Mouse (Mus musculus) CH12.LX (cell line): ENCODE measurements around the gene Sfxn2. TPM values are rescaled to one million over a fixed set of nuclear protein-coding genes. Genes with fewer than 3 reads are reported as not detected.
A peak's percentile ranks its signal among the peaks of the same experiment; 100 is the strongest.

Source experiments
- DNase-seq: peaks from one replicate; pipeline ENCODE4 v3.0.0-alpha.2; 2013; ENCODE audit errors: extremely low read depth
- H3K27ac ChIP-seq: 2 replicates; pipeline ENCODE4 v1.5.1; 2012; ENCODE audit warnings: low read depth, mild to moderate bottlenecking, control low read depth, moderate library complexity; ENCODE audit not compliant: insufficient read depth
- H3K27me3 ChIP-seq: replicated peaks from 2 replicates; pipeline ENCODE3; 2012; ENCODE audit warnings: inconsistent platforms
- H3K36me3 ChIP-seq, 2 experiments: replicated peaks in 1 of 2; 2 replicates each; pipeline versions ENCODE3 to v1.6.1; 2012; ENCODE audit warnings: inconsistent platforms in 1 of 2, low read length in 1 of 2, mild to moderate bottlenecking in 1 of 2, mixed read lengths in 1 of 2, moderate library complexity in 1 of 2; ENCODE audit not compliant: control insufficient read depth in 1 of 2, insufficient read depth in 1 of 2
- H3K4me1 ChIP-seq, 2 experiments: 2 replicates each; pipeline ENCODE4 v1.6.1; 2012; ENCODE audit warnings: inconsistent platforms in 1 of 2, moderate library complexity in 1 of 2; ENCODE audit not compliant: insufficient read depth in 2 of 2, control insufficient read depth in 1 of 2
- H3K4me2 ChIP-seq: 2 replicates; pipeline ENCODE4 v1.6.1; 2012; ENCODE audit warnings: low read depth, mild to moderate bottlenecking, control low read depth; ENCODE audit not compliant: poor library complexity, insufficient read depth, severe bottlenecking
- H3K4me3 ChIP-seq, 3 experiments: fragments of 150-350 bp in 1 of 3; sonication (generic) in 1 of 3; replicated peaks in 1 of 3; 2 replicates each; pipeline versions ENCODE3 to v1.5.1; 2011 to 2012; ENCODE audit warnings: low read depth in 2 of 3, low read length in 2 of 3, mild to moderate bottlenecking in 2 of 3, moderate library complexity in 2 of 3, control low read depth in 1 of 3, improper control_type of control experiment in 1 of 3, inconsistent platforms in 1 of 3, mixed read lengths in 1 of 3; ENCODE audit not compliant: poor library complexity in 1 of 3
- H3K79me2 ChIP-seq: replicated peaks from 2 replicates; pipeline ENCODE4 v1.6.1; 2012; ENCODE audit warnings: mild to moderate bottlenecking, moderate library complexity; ENCODE audit not compliant: control insufficient read depth, poor library complexity, insufficient read depth, severe bottlenecking; ENCODE audit errors: extremely low read depth
- H3K9ac ChIP-seq: 2 replicates; pipeline ENCODE4 v1.6.1; 2012; ENCODE audit warnings: low read depth, mild to moderate bottlenecking, control low read depth, moderate library complexity; ENCODE audit not compliant: insufficient read depth
- H3K9me3 ChIP-seq: replicated peaks from 2 replicates; pipeline ENCODE3; 2012; ENCODE audit warnings: low read length, inconsistent platforms, mixed read lengths
- BHLHE40 ChIP-seq: IDR thresholded peaks from 2 replicates; pipeline ENCODE4 v1.6.1; 2011; ENCODE audit warnings: mild to moderate bottlenecking, low read depth, low read length, improper control_type of control experiment
- CHD1 ChIP-seq: IDR thresholded peaks from 2 replicates; pipeline ENCODE4 v1.6.1; 2012; ENCODE audit warnings: low read depth, low read length, improper control_type of control experiment, inconsistent platforms
- CTCF ChIP-seq, 2 experiments: IDR thresholded peaks in 1 of 2; conservative IDR thresholded peaks in 1 of 2; 2 replicates each; pipeline ENCODE4 v1.5.1; 2011 to 2012; ENCODE audit warnings: low read depth in 2 of 2, low read length in 2 of 2, improper control_type of control experiment in 1 of 2, inconsistent platforms in 1 of 2, mild to moderate bottlenecking in 1 of 2, moderate library complexity in 1 of 2
- E2F4 ChIP-seq: IDR thresholded peaks from 2 replicates; pipeline ENCODE4 v1.6.1; 2011; ENCODE audit warnings: low read depth, low read length, improper control_type of control experiment; ENCODE audit not compliant: insufficient replicate concordance
- HCFC1 ChIP-seq: IDR thresholded peaks from 2 replicates; pipeline ENCODE4 v1.6.1; 2012; ENCODE audit warnings: low read depth, mild to moderate bottlenecking, inconsistent platforms, low read length, improper control_type of control experiment
- JUN ChIP-seq: IDR thresholded peaks from 2 replicates; pipeline ENCODE4 v1.6.1; 2011; ENCODE audit warnings: low read depth, mild to moderate bottlenecking, low read length, improper control_type of control experiment, moderate library complexity; ENCODE audit not compliant: insufficient read depth
- JUND ChIP-seq: conservative IDR thresholded peaks from 2 replicates; pipeline ENCODE4 v1.6.1; 2011; ENCODE audit warnings: low read depth, low read length, improper control_type of control experiment
- MAZ ChIP-seq: IDR thresholded peaks from 2 replicates; pipeline ENCODE4 v1.6.1; 2012; ENCODE audit warnings: low read depth, mild to moderate bottlenecking, inconsistent platforms, low read length, improper control_type of control experiment, moderate library complexity
- MEF2A ChIP-seq: IDR thresholded peaks from 2 replicates; pipeline ENCODE4 v1.6.1; 2014; ENCODE audit warnings: low read depth, mild to moderate bottlenecking, inconsistent platforms, low read length, improper control_type of control experiment, borderline replicate concordance
- MYC ChIP-seq: IDR thresholded peaks from 2 replicates; pipeline ENCODE4 v1.6.1; 2011; ENCODE audit warnings: low read depth, mild to moderate bottlenecking, improper control_type of control experiment, low read length
- NRF1 ChIP-seq: IDR thresholded peaks from 2 replicates; pipeline ENCODE4 v1.6.1; 2014; ENCODE audit warnings: low read depth, mild to moderate bottlenecking, inconsistent platforms, low read length, improper control_type of control experiment, moderate library complexity
- PAX5 ChIP-seq: IDR thresholded peaks from 2 replicates; pipeline ENCODE4 v1.6.1; 2012; ENCODE audit warnings: low read length, inconsistent platforms, mixed read lengths
- POLR2A ChIP-seq: IDR thresholded peaks from 2 replicates; pipeline ENCODE4 v1.6.1; 2011; ENCODE audit warnings: low read depth, mild to moderate bottlenecking, improper control_type of control experiment, low read length
- POLR2AphosphoS2 ChIP-seq: IDR thresholded peaks from 2 replicates; pipeline ENCODE4 v1.6.1; 2011; ENCODE audit warnings: low read depth, low read length, improper control_type of control experiment
- RAD21 ChIP-seq: IDR thresholded peaks from 2 replicates; pipeline ENCODE4 v1.6.1; 2011; ENCODE audit warnings: low read depth, mild to moderate bottlenecking, low read length, improper control_type of control experiment, moderate library complexity
- RCOR1 ChIP-seq: conservative IDR thresholded peaks from 2 replicates; pipeline ENCODE4 v1.6.1; 2012; ENCODE audit warnings: low read depth, mild to moderate bottlenecking, inconsistent platforms, low read length, improper control_type of control experiment
- SIN3A ChIP-seq: IDR thresholded peaks from 2 replicates; pipeline ENCODE4 v1.6.1; 2012; ENCODE audit warnings: low read length, improper control_type of control experiment, inconsistent platforms
- SMC3 ChIP-seq: IDR thresholded peaks from 2 replicates; pipeline ENCODE4 v1.6.1; 2011; ENCODE audit warnings: low read depth, low read length, improper control_type of control experiment
- TBP ChIP-seq: conservative IDR thresholded peaks from 2 replicates; pipeline ENCODE4 v1.6.1; 2011; ENCODE audit warnings: low read depth, low read length, improper control_type of control experiment
- TCF12 ChIP-seq: IDR thresholded peaks from 2 replicates; pipeline ENCODE4 v1.6.1; 2014; ENCODE audit warnings: low read depth, mild to moderate bottlenecking, inconsistent platforms, low read length, improper control_type of control experiment
- UBTF ChIP-seq: IDR thresholded peaks from 2 replicates; pipeline ENCODE4 v1.6.1; 2012; ENCODE audit warnings: low read depth, mild to moderate bottlenecking, inconsistent platforms, low read length, improper control_type of control experiment, moderate library complexity
- USF1 ChIP-seq: IDR thresholded peaks from 2 replicates; pipeline ENCODE4 v1.6.1; 2014; ENCODE audit warnings: low read depth, mild to moderate bottlenecking, inconsistent platforms, low read length, improper control_type of control experiment
- USF2 ChIP-seq: conservative IDR thresholded peaks from 2 replicates; pipeline ENCODE4 v1.6.1; 2011; ENCODE audit warnings: low read depth, low read length, improper control_type of control experiment
- ZKSCAN1 ChIP-seq: IDR thresholded peaks from 2 replicates; pipeline ENCODE4 v1.6.1; 2012; ENCODE audit warnings: low read depth, inconsistent platforms, low read length, improper control_type of control experiment, borderline replicate concordance
- ZNF384 ChIP-seq: IDR thresholded peaks from 2 replicates; pipeline ENCODE4 v1.6.1; 2012; ENCODE audit warnings: low read depth, low read length, improper control_type of control experiment, inconsistent platforms
- dilution Hi-C: fragments of 300-500 bp; cut with MboI; formaldehyde crosslinking; loops from 2 replicates; pipeline ENCODE4 v1.14.3; 2020; ENCODE audit warnings: low sequenced_read_pairs; ENCODE audit not compliant: extremely low pct_unique_long_range_greater_than_20kb, extremely low pct_ligation_motif_present
- in situ Hi-C: fragments of 300-500 bp; cut with MboI; formaldehyde crosslinking; loops from 3 replicates; pipeline ENCODE4 v1.14.3; 2019; ENCODE audit warnings: low sequenced_read_pairs, low pct_ligation_motif_present, low pct_unique_long_range_greater_than_20kb, mixed read lengths
- polyA plus RNA-seq: library from polyadenylated mRNA; unstranded; fragments of >175 nt; gene quantifications from 2 replicates; pipeline ENCODE4 v1.2.1, GENCODE M21; 2012; ENCODE audit warnings: low read depth; ENCODE audit not compliant: insufficient read length
- total RNA-seq, 2 experiments: library from RNA; depleted of rRNA; stranded (reverse); fragments of 300-350 nt in 1 of 2; fragments of >200 nt in 1 of 2; gene quantifications; 2 replicates each; pipeline ENCODE4 v1.2.3; 2012 to 2014

The Sfxn2 gene
- total and polyA plus RNA-seq, 3 experiments: 5.9 to 11.1 (median 8.5) TPM

- H3K4me2 ChIP-seq: peak overlapping the region; percentile 65
- no peak for TF ChIP-seq MYC
- TF ChIP-seq USF1: no peak
- no peak for TF ChIP-seq TCF12
- TF ChIP-seq HCFC1: no peak
- no peak for TF ChIP-seq NRF1
- TF ChIP-seq ZNF384: no peak
- TF ChIP-seq SMC3: no peak
- TF ChIP-seq POLR2A: no peak
- no peak for TF ChIP-seq USF2
- no peak for TF ChIP-seq TBP
- TF ChIP-seq RAD21: no peak
- no peak for TF ChIP-seq E2F4
- TF ChIP-seq PAX5: no peak
- TF ChIP-seq UBTF: no peak
- TF ChIP-seq BHLHE40: no peak
- TF ChIP-seq ZKSCAN1: no peak
- TF ChIP-seq, all 38 proteins: peak for 0
- Histone ChIP-seq H3K27ac (no peak overlapping the region), H3K79me2 (peaks cover 50% of the 10 kb centered on the region), H3K4me3 (peak overlapping the region; percentile 90 to 96 (median 93)), H3K9me3 (no peaks in the 10 kb centered on the region), H3K36me3 (peaks cover 3 to 52% of the 10 kb centered on the region in 2 experiments), H3K9ac (peak overlapping the region; percentile 64), H3K27me3 (no peaks in the 10 kb centered on the region), H3K4me1 (peaks cover 9 to 34% of the 10 kb centered on the region in 2 experiments; a peak in 3 of 4 replicates)
- DNase-seq: no peak
- dilution Hi-C loops (no loop called here), in situ Hi-C loops (no loop called here)
These were observed 26.5 kb downstream of the Sfxn2 start for GRCm38 (mm10) chr19:46599375-46600256.

GRCm38 (mm10) chr19:46600371-46600770 is 27.2 kb downstream of the Sfxn2 start:
- Histone ChIP-seq H3K79me2 (peaks cover 50% of the 10 kb centered on the region), H3K4me1 (peaks cover 9 to 34% of the 10 kb centered on the region in 2 experiments; a peak in 3 of 4 replicates), H3K9ac (peak overlapping the region; percentile 64; the same call in 1 of the 2 replicates), H3K4me3 (no peak overlapping the region), H3K4me2 (peak overlapping the region; percentile 65; the same call in 1 of the 2 replicates), H3K36me3 (peaks cover 3 to 50% of the 10 kb centered on the region in 2 experiments)
- no peak for DNase-seq
- dilution Hi-C loops: no loop called here
- TF ChIP-seq MAZ (no peak), MEF2A (no peak), UBTF (no peak), E2F4 (no peak), USF1 (no peak), POLR2AphosphoS2 (no peak), JUND (no peak), JUN (no peak), CHD1 (no peak), TBP (no peak), RCOR1 (no peak), SIN3A (no peak), CTCF (conservative IDR thresholded peaks at IDR 0.05 in 1 of 2, IDR thresholded peaks at IDR 0.05 in 1 of 2; ENCODE audit: low read depth in 2 of 2, low read length in 2 of 2) (no peak)
- TF ChIP-seq, all 38 proteins: peak for 0
- no peaks in the 10 kb centered on the region for H3K9me3 ChIP-seq
- H3K27me3 ChIP-seq: no peaks in the 10 kb centered on the region
- H3K27ac ChIP-seq: no peak overlapping the region
- in situ Hi-C loops: no loop called here
